Mouse (Mus musculus) erythroid progenitor cell, adult 5-6 weeks (primary cell): ENCODE measurements around the gene Ntn5. TPM values are rescaled to one million over a fixed set of nuclear protein-coding genes. Genes with fewer than 3 reads are reported as not detected.

ENCODE experiments used
- ATAC-seq: replicated peaks from 2 replicates; pipeline ENCODE4 v1.8.0; 2016; ENCODE audit warnings: moderate number of reproducible peaks, mild to moderate bottlenecking, moderate TSS enrichment, inconsistent platforms; ENCODE audit not compliant: poor library complexity, low FRiP score, severe bottlenecking
- total RNA-seq, 2 experiments: library from RNA; stranded (forward) in 1 of 2; stranded (reverse) in 1 of 2; fragments of 150-400 nt in 1 of 2; fragments of 186-747, 209-891 nt in 1 of 2; gene quantifications; 2 replicates each; pipeline versions ENCODE4 v1.2.3 to v1.2.4; 2015 to 2017; ENCODE audit warnings: low replicate concordance in 2 of 2

Gene Ntn5
- total RNA-seq, 2 experiments from 2014 or later: not detected

- no peak for ATAC-seq
Observed at GRCm38 (mm10) chr7:45693921-45694591, 10.2 kb downstream of the Ntn5 start, which contains the start of gene Sec1. Gene Sec1, minus strand, starts transcription at chr7:45694402.

GRCm38 (mm10) chr7:45695098-45695497, 11.3 kb downstream of the Ntn5 start:
- ATAC-seq: no peak

GRCm38 (mm10) chr7:45697894-45698293, 14.1 kb downstream of the Ntn5 start:
- no peak for ATAC-seq

GRCm38 (mm10) chr7:45699523-45700141, 15.8 kb downstream of the Ntn5 start, which contains the start of gene Car11:
Gene Car11, plus strand, starts transcription at chr7:45699843.
- ATAC-seq: no peak

- ATAC-seq: no peak
Observed at GRCm38 (mm10) chr7:45700301-45701015, 16.6 kb downstream of the Ntn5 start.

DNA sequence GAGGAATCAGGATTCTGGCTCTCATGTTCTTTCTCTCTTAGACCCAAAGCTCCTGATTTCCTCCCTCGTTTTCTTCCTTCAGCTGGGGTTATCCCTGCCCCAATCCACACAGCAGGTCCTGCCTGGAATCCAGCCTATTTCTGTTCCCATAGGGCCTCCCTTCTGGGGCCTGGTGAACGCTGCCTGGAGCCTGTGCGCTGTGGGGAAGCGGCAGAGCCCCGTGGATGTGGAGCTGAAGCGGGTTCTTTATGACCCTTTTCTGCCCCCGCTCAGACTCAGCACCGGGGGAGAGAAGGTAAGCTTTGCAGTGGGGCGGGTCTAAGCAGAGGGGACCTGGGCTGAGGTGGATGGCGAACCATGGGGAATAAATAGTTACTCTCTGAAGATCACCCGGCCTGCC, 17.2 kb downstream of the Ntn5 start:
- ATAC-seq: no peak

- ATAC-seq: no peak
Observed at GRCm38 (mm10) chr7:45701607-45702006, 17.8 kb downstream of the Ntn5 start.

GRCm38 (mm10) chr7:45702316-45702715, 18.5 kb downstream of the Ntn5 start:
- ATAC-seq: no peak

- ATAC-seq: no peak
Observed at GRCm38 (mm10) chr7:45702809-45703520, 19.1 kb downstream of the Ntn5 start.

DNA sequence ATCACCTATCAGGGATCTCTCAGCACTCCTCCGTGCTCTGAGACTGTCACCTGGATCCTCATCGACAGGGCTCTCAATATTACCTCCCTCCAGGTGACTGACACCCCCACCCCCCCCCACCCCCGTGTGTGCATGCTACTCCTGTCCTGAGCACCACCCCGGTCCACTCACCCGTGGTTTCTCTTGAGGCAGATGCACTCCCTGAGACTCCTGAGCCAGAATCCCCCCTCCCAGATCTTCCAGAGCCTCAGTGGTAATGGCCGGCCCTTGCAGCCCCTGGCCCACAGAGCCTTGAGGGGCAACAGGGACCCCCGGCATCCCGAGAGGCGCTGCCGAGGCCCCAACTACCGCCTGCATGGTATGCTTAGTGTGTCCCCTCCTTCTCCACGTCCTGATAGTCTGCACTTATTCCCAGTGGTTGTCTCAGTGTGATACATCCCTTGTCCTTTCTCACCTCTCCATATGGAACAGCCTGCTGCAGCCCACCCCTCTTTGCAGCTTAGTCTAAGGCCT, 19.8 kb downstream of the Ntn5 start:
- ATAC-seq: no peak

DNA sequence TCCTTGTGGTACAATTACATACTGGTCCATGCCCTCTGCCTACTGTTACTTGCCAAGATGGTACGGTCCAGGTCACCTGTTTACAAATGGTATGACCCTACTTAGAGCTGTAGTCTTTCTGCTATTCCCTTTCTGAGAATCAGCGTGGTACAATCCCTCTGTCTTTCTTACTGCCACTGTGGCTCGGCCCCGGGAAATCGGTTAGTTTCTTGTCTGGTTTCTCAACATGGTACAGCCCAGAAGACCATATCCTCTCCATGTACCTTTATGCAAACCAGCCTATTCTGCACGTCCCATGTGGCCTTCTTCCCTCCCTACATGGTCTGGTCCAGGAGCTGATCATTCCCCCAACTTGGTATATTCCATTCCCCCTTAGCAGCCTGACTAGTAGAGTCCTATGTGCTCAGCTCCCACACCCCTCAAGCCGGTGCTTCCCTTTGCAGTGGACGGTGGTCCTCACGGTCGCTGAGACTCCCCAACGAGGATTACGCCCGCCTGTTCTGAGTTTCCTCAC, 20.3 kb downstream of the Ntn5 start:
- no peak for ATAC-seq

DNA sequence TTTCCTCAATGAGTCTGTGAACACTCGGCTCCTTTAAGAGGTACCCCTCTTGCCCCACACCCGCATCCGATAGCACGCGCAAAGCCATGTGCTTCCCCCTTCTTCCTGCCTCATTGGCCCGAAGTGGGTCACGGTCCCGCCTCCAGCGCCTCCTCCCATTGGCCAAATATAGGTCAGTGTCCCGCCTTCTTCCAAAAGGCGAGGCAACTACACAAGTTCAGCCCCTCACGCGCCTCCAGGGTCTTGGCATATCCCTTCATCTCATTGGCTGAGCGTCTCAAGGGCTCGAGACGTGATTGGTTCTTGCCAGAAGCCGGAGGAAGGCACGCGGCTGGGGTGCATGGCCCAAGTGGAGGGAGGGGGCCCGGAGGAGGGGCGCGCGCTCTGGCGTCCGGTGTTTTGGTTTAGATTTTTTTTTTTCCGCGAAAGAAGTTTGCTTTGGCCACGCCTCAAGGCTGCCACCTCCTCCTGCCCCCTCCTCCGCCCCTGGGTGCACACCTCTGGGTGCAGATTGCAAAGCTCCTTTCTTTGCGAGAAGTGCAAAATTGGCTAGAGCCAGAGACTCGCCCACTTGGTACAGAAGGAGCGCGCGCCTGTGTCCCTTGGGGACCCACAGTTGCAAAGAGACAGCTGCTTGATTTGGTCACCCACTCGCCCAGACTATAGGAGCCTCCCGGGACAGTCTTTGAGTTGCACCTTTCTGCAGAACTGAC, 21.1 kb downstream of the Ntn5 start, which contains the start of gene Dbp:
Gene Dbp (plus strand): TSS at position 359 of the 713 bp plus-strand sequence.
- peak; percentile 79 for ATAC-seq

GRCm38 (mm10) chr7:45705443-45705864, 21.6 kb downstream of the Ntn5 start:
- no peak for ATAC-seq

- ATAC-seq: no peak
Observed at GRCm38 (mm10) chr7:45705873-45706281, 22.1 kb downstream of the Ntn5 start.

DNA sequence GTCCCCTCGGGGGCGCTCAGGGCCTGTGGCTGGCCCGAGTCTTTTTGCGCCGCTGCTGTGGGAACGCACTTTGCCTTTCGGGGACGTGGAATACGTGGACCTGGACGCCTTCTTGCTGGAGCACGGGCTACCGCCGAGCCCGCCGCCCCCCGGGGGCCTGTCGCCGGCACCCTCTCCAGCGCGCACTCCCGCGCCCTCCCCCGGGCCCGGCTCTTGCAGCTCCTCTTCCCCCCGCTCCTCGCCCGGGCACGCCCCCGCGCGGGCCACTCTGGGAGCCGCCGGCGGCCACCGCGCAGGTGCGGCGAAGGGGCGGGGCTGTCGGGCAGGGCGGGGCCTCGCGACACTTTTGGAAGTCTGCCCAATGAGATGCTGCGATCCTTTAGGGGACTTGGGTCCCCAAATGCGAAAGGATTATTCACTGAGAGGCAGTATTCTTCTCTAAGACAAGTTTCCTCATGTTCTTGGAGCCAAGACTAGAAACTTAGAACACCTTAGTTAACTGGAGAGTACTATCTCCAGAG, 23.0 kb downstream of the Ntn5 start:
- ATAC-seq: 0 out of 2 replicates have a peak, but pooled peaks have one; percentile 4

DNA sequence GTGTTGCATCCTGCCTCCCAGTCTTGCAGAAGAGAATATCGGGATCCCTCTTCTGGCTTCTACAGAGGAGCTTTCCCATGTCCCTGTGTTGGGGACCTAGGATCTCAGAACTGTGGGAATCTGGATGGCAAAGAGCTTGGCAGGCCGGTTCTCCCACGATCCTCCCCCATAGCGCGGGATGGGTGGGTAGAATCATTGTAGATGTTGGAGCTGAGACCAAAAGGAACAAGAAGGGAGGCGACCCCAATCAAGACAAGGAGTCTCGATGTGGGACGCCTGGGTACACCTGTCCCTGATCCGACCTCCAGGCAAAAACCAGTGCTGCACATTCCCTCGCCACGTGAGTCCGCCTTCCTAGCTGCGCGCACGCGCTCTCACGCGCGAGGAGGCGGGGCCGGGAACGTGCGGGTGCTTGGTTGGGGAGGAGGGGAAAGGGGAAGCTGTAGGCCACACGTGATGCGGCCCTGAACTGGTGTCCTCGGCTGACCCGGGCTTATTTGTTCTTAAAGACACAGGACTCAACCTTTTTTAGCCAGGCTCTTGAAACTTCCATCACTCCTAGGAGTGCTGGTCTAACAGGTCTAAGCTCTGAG, 23.6 kb downstream of the Ntn5 start:
- no peak for ATAC-seq

- ATAC-seq: no peak
Observed at GRCm38 (mm10) chr7:45708221-45708761, 24.5 kb downstream of the Ntn5 start.

DNA sequence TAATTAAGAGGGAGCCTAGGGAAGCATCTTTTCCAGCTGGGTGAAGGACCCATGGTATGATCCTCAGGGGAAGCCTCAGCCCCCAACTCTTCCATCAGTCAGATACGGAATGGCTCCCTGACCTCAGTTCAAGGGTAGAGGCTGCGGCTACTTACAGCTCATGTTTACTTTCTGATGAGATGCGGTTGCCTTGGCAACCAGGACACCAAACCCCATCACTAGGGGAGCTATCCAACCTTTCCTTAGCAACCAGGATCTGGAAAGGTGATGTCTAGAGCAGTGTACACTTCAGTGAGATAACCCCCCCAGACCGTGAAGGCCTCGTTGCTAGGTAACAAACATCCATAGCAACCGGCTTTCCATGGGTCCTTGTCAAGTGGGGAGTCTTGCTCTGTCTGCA, 25.2 kb downstream of the Ntn5 start:
- no peak for ATAC-seq
